Mouse (Mus musculus) ovary, postnatal 14 days (tissue): Measurements from ENCODE around the gene Depp1.
"Not testable (repeated sequence)": the region's sequence is repeated elsewhere in the genome, so short reads cannot be mapped to it uniquely, and the experiment has no call there.

Experiments used
- DNase-seq: peaks from one replicate; pipeline ENCODE4 v3.0.0; 2022; ENCODE audit warnings: low spot score

Depp1 gene

GRCm38 (mm10) chr6:116650406-116650805 is at the start of gene Depp1:
TSS of gene Depp1 (plus strand) at chr6:116650609.
- DNase-seq = no peak

DNA sequence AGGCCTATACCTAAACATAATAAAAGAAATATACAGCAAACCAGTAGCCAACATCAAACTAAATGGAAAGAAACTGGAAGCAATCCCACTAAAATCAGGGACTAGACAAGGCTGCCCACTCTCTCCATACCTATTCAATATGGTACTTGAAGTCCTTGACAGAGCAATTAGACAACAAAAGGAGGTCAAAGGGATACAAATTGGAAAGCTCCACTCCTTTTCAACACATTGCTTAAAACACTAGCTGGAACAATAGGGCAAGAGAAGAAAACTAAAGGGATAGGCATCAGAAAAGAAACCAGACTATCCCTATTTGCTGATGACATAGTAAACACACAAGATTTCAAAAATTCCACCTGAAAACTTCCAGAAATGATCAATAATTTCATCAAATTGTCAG is 49.4 kb upstream of the Depp1 start:
- not testable (repeated sequence) for DNase-seq

- DNase-seq = no peak
Measured at GRCm38 (mm10) chr6:116607230-116607629, 43.2 kb upstream of the Depp1 start.

- no peak for DNase-seq
Measured at GRCm38 (mm10) chr6:116615719-116616118, 34.7 kb upstream of the Depp1 start.

DNA sequence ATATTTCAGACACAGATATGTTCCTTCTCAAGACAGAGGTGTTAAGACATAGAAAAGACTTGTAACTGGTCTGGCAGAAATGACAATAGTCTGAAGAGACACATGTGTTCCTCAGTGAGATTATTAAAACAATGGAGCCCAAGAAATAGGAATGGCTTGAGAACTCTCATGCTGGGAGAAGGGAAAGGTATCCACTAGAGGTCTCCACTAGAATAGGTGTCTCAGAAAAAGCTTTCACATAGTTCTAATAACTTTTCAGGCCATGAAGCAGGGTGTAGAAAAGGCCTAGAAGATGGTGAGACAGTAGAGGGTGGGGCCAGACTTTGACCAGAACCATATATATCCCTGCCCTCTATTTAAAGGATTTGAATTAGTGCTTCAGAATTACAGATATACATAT is 32.3 kb upstream of the Depp1 start:
- DNase-seq = no peak

GRCm38 (mm10) chr6:116621318-116622023 is 28.9 kb upstream of the Depp1 start:
- no peak for DNase-seq

GRCm38 (mm10) chr6:116626417-116626816 is 24.0 kb upstream of the Depp1 start:
- DNase-seq = not testable (repeated sequence)

DNA sequence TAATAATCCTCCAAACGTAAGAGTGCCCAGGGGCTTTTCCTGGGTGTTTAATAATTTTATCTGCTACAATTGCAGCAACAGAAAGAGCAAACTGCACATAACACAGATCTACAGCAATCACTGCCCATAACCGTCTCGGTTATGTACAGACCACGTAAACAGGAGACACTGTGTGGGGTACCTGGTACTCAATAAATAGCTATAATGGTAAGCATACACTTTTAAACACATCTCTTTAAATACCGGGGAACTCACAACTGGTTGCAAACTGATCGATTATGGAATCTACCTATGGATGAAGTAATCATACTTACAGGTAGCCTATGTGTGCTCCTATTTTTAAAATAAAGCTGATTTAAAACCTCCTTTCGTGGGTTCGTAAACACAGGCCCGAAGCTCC is 22.3 kb upstream of the Depp1 start:
- DNase-seq = no peak

DNA sequence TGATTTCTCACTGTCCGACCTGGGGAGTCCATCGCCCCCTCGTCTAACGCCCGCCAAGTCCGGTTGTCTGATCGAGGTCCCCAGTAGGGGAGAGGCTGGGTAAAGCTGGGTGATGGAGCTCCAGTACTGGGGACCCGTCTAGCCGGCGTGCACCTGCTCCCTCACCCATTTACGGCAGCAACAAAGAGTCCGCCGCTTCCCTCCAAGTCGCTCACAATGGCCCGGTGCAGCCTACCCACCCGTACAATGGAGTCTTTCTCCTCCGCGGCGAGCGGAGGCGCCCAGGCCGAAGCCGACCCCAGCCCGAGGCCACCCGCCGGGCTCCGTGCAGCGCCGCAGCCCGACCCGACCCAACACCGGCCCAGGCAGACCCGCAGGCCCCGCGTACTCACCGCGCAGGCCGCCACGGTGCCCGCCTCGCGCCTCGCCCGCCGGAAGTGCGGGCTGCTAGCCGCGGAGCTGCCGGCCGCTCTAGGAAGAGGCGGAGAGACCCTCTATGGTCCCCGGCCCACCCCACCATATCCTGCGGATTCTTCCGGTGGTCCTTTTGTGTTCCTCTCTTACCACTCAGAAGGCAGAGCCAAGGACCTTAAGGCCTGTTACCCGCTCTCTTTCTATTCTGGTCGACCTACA is 21.8 kb upstream of the Depp1 start, which contains the start of gene Zfp422:
Gene Zfp422, minus strand, starts transcription at position 461 of the 633 bp plus-strand sequence.
- peak; percentile 51 for DNase-seq

- DNase-seq = no peak
Measured at GRCm38 (mm10) chr6:116629766-116630165, 20.6 kb upstream of the Depp1 start.

- peak; percentile 67 for DNase-seq
Measured at GRCm38 (mm10) chr6:116632129-116632528, 18.3 kb upstream of the Depp1 start.

DNA sequence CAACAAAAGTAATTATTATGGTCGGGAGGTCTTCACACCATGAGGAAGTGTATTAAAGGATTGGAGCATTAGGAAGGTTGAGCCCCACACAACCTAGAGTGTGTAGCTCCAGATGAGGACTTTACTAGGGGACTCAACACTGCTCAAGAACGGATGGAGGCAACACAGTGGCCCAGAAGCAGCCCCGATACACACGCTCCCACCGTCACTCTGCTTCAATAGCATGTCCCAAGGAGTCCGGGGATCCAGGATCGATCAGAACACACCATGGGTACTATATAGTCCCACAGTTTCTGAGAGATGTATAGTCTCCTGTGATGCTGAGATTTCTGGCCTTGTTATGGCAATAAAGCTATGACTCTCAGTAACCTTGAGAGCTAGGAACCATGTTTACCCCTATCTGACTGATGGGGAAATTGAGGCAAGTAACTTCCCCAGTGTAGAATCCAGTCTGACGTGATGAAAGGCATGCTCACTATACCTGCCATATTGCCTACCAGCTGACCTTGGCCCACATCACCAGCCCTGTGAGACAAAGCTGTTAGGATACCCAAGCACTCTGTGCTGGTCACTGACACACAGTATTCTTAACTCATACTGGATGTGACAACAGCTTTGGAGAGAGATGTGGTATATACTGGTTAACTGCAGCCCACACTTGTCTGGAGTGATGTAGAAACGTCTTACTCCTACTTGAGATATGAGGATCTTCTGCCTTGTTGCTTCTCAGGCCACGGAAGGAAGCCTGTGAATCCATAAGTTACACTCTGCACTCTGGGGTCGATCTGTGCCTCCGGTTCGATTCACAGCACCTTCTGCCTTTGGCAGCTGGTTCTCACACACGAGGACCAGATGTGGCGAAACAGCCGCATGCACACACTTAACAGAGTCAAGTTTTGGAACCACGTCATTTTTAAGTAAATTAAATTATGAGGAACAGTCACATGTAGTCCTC is 16.4 kb upstream of the Depp1 start:
- DNase-seq = no peak

DNA sequence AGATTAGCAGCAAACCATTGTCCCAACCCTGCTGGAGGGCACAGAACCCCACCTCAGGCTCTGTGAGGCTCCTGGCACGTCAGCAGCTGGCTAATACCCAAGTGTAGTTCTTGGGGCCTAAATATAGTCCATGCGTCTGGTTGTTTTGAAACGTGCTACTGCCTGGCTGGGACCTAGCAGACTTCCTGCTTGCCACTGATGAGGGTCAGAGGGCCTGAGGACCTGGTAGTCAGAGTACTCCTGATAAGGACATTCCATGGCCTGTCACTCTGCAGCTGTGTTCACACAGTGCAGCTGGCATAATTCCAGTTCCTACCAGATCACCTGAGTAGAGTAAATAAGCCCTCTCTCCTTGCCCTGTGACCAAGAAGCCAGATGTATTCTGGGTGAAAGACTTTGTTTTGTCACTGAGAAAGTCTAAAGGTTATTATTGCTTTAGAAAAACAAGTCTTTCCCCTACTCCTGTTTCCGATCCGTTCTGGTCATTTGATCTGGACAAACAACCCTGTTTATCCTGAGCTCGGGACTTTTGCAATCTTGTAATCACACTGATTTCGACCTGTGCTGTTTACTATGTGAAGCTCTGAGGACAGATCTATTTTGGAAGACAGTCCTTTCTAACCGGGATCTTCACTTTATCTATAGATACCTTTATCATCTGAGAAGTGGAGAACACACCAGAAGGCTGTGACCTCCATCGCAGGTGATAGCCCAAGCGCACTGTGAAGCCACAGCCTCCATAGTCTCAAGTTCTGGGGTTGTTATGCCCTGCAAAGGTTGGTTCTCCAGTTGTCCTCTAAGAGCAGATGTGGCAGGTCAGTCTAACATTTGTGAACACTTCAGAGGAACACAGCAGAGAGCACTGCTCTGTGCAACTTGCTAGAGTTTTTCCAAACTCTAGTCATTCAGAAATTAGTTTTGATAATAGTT is 14.9 kb upstream of the Depp1 start:
- DNase-seq = no peak

GRCm38 (mm10) chr6:116636581-116637235 is 13.7 kb upstream of the Depp1 start:
- DNase-seq = no peak

GRCm38 (mm10) chr6:116637496-116637895 is 12.9 kb upstream of the Depp1 start:
- DNase-seq = no peak

DNA sequence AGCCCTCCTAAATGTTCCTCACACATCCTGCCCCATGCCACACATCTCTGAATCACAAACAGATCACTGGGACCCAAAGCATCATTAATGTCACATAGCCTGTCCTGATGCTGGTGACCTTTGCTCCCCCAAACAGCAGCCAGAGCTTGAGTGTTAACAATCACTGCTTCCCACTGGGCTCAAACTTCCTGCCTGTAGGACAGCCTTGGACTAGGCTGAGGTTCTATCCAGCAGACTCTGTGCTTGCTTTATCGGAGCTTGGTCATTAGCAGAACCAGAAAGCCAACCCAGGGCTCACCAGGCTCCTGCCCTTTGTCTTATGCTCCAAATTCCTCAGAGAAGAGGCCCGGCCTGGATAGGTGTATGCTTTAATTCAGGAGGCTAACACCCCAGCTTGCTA is 11.5 kb upstream of the Depp1 start:
- DNase-seq = no peak

GRCm38 (mm10) chr6:116639663-116640062 is 10.7 kb upstream of the Depp1 start:
- no peak for DNase-seq

- DNase-seq = no peak
Measured at GRCm38 (mm10) chr6:116642942-116643341, 7.5 kb upstream of the Depp1 start.

DNA sequence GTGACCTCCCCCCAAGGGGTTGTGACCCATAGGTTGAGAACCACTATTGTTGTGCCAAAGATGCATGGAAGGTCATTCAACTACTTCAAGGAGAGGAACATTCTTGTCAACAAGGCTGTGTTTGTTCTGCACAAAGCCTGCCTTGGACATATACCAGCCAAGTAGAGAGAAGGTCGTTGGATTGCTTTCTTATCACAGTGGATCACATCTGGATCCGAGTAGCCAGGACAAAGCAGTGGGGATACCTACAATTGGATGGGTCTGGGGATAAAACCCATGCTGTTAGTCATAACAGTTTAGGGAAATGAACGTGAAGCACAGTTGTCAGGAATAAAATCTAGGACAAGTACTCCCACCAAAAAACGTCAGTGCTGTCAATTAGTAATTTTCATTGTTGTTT is 6.5 kb upstream of the Depp1 start:
- no peak for DNase-seq

- no peak for DNase-seq
Measured at GRCm38 (mm10) chr6:116644335-116644734, 6.1 kb upstream of the Depp1 start.

DNA sequence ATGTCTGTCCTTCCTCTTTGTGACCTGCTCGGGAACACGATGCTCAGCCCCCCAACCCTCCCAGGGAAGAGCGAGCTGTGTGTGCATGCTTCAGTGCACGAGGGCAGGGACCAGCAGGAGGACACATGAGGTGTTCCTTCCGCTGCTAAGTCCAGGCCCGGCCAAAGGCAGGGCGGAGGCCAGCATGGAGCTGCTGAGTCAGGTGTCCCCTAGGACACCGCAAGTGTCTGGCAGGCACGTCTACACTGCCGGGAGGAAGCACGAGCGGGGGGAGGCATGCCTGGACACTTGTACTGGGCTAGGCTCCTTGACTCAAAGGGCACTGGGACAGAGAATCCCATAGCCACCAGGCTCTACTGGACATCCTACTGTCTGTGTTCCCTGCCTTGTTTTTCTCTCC is 2.6 kb upstream of the Depp1 start:
- DNase-seq = no peak
